ENCODE assay signal across 25 mouse cellular contexts in genomic region chr12:111411631-111412355, GRCm38 (mm10). TPM values are rescaled to one million over a fixed set of nuclear protein-coding genes. Genes with fewer than 3 reads are reported as not detected.
A peak's percentile ranks its signal among the peaks of the same experiment; 100 is the strongest.
DNase-seq lines count a peak whose midpoint lies in the region; ATAC-seq and TF ChIP-seq lines count a peak whose summit lies in the region.
"Had no signal": no experiment of that assay in that cellular context is flagged by ENCODE, and none has a peak within 500 bp of the region (broad histone marks: within the 10 kb centered on the region; RNA-seq: fewer than 3 reads in every experiment).

No protein-coding gene starts in this region.

- H3K27me3 ChIP-seq in heart, embryonic 10.5 days (ENCODE audit: insufficient read depth, poor library complexity, severe bottlenecking), result peaks cover 68% of the 10 kb centered on the region
- H3K27me3 ChIP-seq in heart, embryonic 11.5 days (ENCODE audit: control insufficient read depth, insufficient read depth, low read length), result peaks cover 33% of the 10 kb centered on the region
- H3K27me3 ChIP-seq in heart, postnatal 0 days (ENCODE audit: control insufficient read depth, insufficient read depth, low read length), result peaks cover 13% of the 10 kb centered on the region

- TF ChIP-seq CTCF in heart, postnatal 0 days (IDR thresholded peaks at IDR 0.05; ENCODE audit: low read depth), result no peak

- 73% methylated on average over 8 of the region's 8 CpGs for WGBS in heart, embryonic 10.5 days
- WGBS in heart, embryonic 11.5 days (ENCODE audit: insufficient replicate concordance), result 73% methylated on average over 8 of the region's 8 CpGs
- 63% methylated on average over 8 of the region's 8 CpGs for WGBS in heart, postnatal 0 days

- DNase-seq in heart, embryonic 10.5 days (ENCODE audit: low spot score), result no peak
- peak; percentile 4 for DNase-seq in urinary bladder, postnatal 14 days (ENCODE audit: low spot score)
- no peak for DNase-seq in urinary bladder, postnatal 4 days (ENCODE audit: low spot score in 2 of 2)
- DNase-seq in heart, postnatal 0 days (ENCODE audit: low spot score), result no peak
- no peak for DNase-seq in thymus, postnatal 4 days
- no peak for DNase-seq in right cerebral cortex, postnatal 14 days
- DNase-seq: adrenal gland, adult 8-10 months; cerebellum, adult 11 months; kidney, postnatal 14 days; lung, adult 18-20 months; spleen, adult 18-20 months had no signal

- no peak for TF ChIP-seq EP300 in heart, postnatal 0 days (IDR thresholded peaks at IDR 0.05; ENCODE audit: low read depth)

- no peak overlapping the region for H3K4me3 ChIP-seq in heart, embryonic 10.5 days
- no peak overlapping the region for H3K4me3 ChIP-seq in heart, embryonic 11.5 days (ENCODE audit: low read depth, low read length)
- H3K4me3 ChIP-seq in heart, postnatal 0 days (ENCODE audit: low read depth, low read length), result no peak overlapping the region
- H3K4me3 ChIP-seq: embryonic facial prominence, embryonic 12.5 days; hindbrain, embryonic 13.5 days; left cerebral cortex, adult 2 months; stomach, embryonic 15.5 days had no signal

- H3K36me3 ChIP-seq in heart, embryonic 10.5 days, result no peaks in the 10 kb centered on the region
- no peaks in the 10 kb centered on the region for H3K36me3 ChIP-seq in heart, embryonic 11.5 days (ENCODE audit: control insufficient read depth, insufficient read depth, low read length)
- H3K36me3 ChIP-seq in heart, postnatal 0 days (replicated peaks; ENCODE audit: control insufficient read depth, insufficient read depth, low read length), result no peaks in the 10 kb centered on the region
- H3K36me3 ChIP-seq: embryonic facial prominence, embryonic 12.5 days; forebrain, embryonic 10.5 days; G1E; hindbrain, embryonic 13.5 days; stomach, embryonic 15.5 days had no signal

- H3K4me1 ChIP-seq in heart, embryonic 10.5 days, result peaks cover 32% of the 10 kb centered on the region
- H3K4me1 ChIP-seq in heart, embryonic 11.5 days (ENCODE audit: control insufficient read depth, insufficient read depth, low read length), result peaks cover 15% of the 10 kb centered on the region
- H3K4me1 ChIP-seq in heart, postnatal 0 days (ENCODE audit: control insufficient read depth, insufficient read depth), result peaks cover 23% of the 10 kb centered on the region

- H3K4me2 ChIP-seq in heart, embryonic 11.5 days, result no peak overlapping the region
- H3K4me2 ChIP-seq in heart, postnatal 0 days (ENCODE audit: low read depth, low read length), result no peak overlapping the region
- H3K4me2 ChIP-seq: embryonic facial prominence, embryonic 12.5 days; midbrain, embryonic 11.5 days had no signal

- ATAC-seq in heart, embryonic 11.5 days (replicated peaks; ENCODE audit: insufficient number of reproducible peaks, low FRiP score, low TSS enrichment), result no peak
- ATAC-seq in heart, postnatal 0 days (ENCODE audit: insufficient read depth, low read depth), result peak; percentile 29; the same call in 1 of the 2 replicates
- ATAC-seq: CD4-positive, CD25-positive, alpha-beta regulatory T cell, adult 4 months had no signal

- H3K9ac ChIP-seq in heart, embryonic 11.5 days (ENCODE audit: low read depth, low read length), result no peak overlapping the region
- no peak overlapping the region for H3K9ac ChIP-seq in heart, postnatal 0 days (replicated peaks; ENCODE audit: low read depth, low read length)
- H3K9ac ChIP-seq: embryonic facial prominence, embryonic 12.5 days; hindbrain, embryonic 13.5 days; stomach, embryonic 15.5 days had no signal

- peak overlapping the region; percentile 85; the same call in 1 of the 2 replicates for H3K27ac ChIP-seq in heart, embryonic 10.5 days
- H3K27ac ChIP-seq in heart, embryonic 11.5 days (ENCODE audit: low read depth, low read length), result no peak overlapping the region
- peak overlapping the region; percentile 87; the same call in 1 of the 2 replicates for H3K27ac ChIP-seq in heart, postnatal 0 days (ENCODE audit: low read depth)
- H3K27ac ChIP-seq: embryonic facial prominence, embryonic 12.5 days; hindbrain, embryonic 13.5 days; left cerebral cortex, adult 2 months; macrophage had no signal

- H3K9me3 ChIP-seq in heart, embryonic 10.5 days, result no peaks in the 10 kb centered on the region
- no peaks in the 10 kb centered on the region for H3K9me3 ChIP-seq in heart, embryonic 11.5 days (replicated peaks; ENCODE audit: control insufficient read depth, low read length)
- H3K9me3 ChIP-seq in heart, postnatal 0 days (replicated peaks; ENCODE audit: control insufficient read depth, low read length), result no peaks in the 10 kb centered on the region
- H3K9me3 ChIP-seq: embryonic facial prominence, embryonic 12.5 days; forebrain, embryonic 10.5 days; G1E; hindbrain, embryonic 13.5 days; stomach, embryonic 15.5 days had no signal

RNA-seq across cellular contexts. Expression of gene Exoc3l4, which starts 5.0 kb away (rescaled TPM):
- polyA plus RNA-seq in heart, embryonic 10.5 days (2016; fragmentation: Nextera tagmentation; extraction: Ambion mirVana), result 14.5 and 14.6 TPM in 2 replicates
- polyA plus RNA-seq in heart, embryonic 11.5 days (2014; fragmentation: Nextera tagmentation; extraction: Ambion mirVana), result 11.3 and 11.6 TPM in 2 replicates
- total RNA-seq in heart, postnatal 0 days (2014; rRNA removed; ENCODE audit: low replicate concordance), result 7.9 and 51.6 TPM in 2 replicates
- polyA plus RNA-seq in heart, postnatal 0 days (2015; fragmentation: Nextera tagmentation; extraction: Ambion mirVana), result 8.5 and 9.8 TPM in 2 replicates
- polyA plus RNA-seq: CD4-positive, CD25-positive, alpha-beta regulatory T cell, adult 4 months; G1E had no signal

RNA-seq across cellular contexts. Expression of gene Lbhd2, which starts 5.2 kb away (rescaled TPM):
- 0.21 and 0.30 TPM in 2 replicates for polyA plus RNA-seq in heart, embryonic 10.5 days (2016; fragmentation: Nextera tagmentation; extraction: Ambion mirVana)
- 0.50 TPM in 1 of 2 replicates, not detected in the other for polyA plus RNA-seq in heart, embryonic 11.5 days (2014; fragmentation: Nextera tagmentation; extraction: Ambion mirVana)
- not detected in 2 replicates for total RNA-seq in heart, postnatal 0 days (2014; rRNA removed; ENCODE audit: low replicate concordance)
- polyA plus RNA-seq in heart, postnatal 0 days (2015; fragmentation: Nextera tagmentation; extraction: Ambion mirVana), result not detected in 2 replicates
- total RNA-seq: common myeloid progenitor, adult 5-6 weeks; G1E; gastrocnemius, adult 8-10 months; heart, adult 2 months; liver, adult 2 months had no signal
- polyA plus RNA-seq: CD4-positive, CD25-positive, alpha-beta regulatory T cell, adult 4 months; forebrain, embryonic 10.5 days; G1E; heart, adult 2 months; liver, adult 2 months; macrophage; midbrain, embryonic 11.5 days had no signal

RNA-seq across cellular contexts. Expression of gene Tnfaip2, which starts 30.5 kb away (rescaled TPM):
- 12.1 and 12.8 TPM in 2 replicates for polyA plus RNA-seq in heart, embryonic 10.5 days (2016; fragmentation: Nextera tagmentation; extraction: Ambion mirVana)
- 7.7 and 11.2 TPM in 2 replicates for polyA plus RNA-seq in heart, embryonic 11.5 days (2014; fragmentation: Nextera tagmentation; extraction: Ambion mirVana)
- 12.5 and 14.8 TPM in 2 replicates for total RNA-seq in heart, postnatal 0 days (2014; rRNA removed; ENCODE audit: low replicate concordance)
- polyA plus RNA-seq in heart, postnatal 0 days (2015; fragmentation: Nextera tagmentation; extraction: Ambion mirVana), result 8.9 and 9.5 TPM in 2 replicates
- polyA plus RNA-seq: CD4-positive, CD25-positive, alpha-beta regulatory T cell, adult 4 months had no signal

RNA-seq across cellular contexts. Expression of gene Cdc42bpb, which starts 34.3 kb away (rescaled TPM):
- polyA plus RNA-seq in heart, embryonic 10.5 days (2016; fragmentation: Nextera tagmentation; extraction: Ambion mirVana), result 27.8 and 33.1 TPM in 2 replicates
- polyA plus RNA-seq in heart, embryonic 11.5 days (2014; fragmentation: Nextera tagmentation; extraction: Ambion mirVana), result 25.4 and 33.2 TPM in 2 replicates
- 119 and 147 TPM in 2 replicates for total RNA-seq in heart, postnatal 0 days (2014; rRNA removed; ENCODE audit: low replicate concordance)
- 13.9 and 18.2 TPM in 2 replicates for polyA plus RNA-seq in heart, postnatal 0 days (2015; fragmentation: Nextera tagmentation; extraction: Ambion mirVana)
- total RNA-seq: G1E had no signal
- polyA plus RNA-seq: G1E had no signal
